Mouse (Mus musculus) testis, postnatal 14 days (tissue): Measurements from ENCODE around the gene Aqp1.

Source experiments
- DNase-seq: peaks from one replicate; pipeline ENCODE4 v3.0.0; 2021; ENCODE audit warnings: low spot score

Aqp1 gene

GRCm38 (mm10) chr6:55332100-55332772 is 4.0 kb upstream of the Aqp1 start:
- no peak for DNase-seq

DNA sequence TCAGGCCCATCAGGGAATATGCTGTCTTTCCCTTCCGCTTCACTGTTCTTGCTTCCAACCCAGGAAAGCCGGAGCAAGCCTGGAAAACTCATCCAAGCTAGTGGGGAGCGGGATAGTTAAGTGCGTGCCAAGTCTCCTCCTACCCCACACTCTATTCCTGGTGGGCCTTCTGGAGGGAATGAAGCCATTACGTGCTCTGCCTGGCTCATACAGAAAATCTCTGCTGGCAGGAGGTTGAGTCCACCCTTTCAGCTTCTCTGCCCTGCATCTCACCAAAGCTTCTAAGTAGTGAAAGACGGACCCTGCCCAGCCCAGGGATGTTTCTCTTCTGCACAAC is 3.5 kb upstream of the Aqp1 start:
- DNase-seq = no peak

DNA sequence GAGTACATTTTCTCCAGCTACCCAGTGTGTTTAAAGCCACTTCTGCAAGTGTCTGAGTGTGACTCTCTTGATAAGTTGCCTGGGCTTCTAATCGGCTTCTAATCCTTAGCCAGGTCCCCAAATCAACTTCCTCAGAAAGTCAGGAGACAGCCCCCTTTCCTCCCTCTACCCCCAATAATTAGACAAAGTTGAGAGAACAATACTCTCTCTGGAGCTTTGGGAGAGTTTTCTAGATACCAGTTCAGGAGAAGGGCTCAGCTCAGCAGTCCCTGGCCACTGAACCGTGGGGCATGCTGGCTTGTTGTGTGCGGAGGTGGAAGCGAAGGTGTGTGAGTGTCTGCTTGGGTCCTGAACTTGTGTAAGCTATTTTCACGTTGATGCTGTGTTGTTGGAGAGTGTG is 1.0 kb downstream of the Aqp1 start:
- DNase-seq = no peak

GRCm38 (mm10) chr6:55338077-55338476 is 1.8 kb downstream of the Aqp1 start:
- no peak for DNase-seq

DNA sequence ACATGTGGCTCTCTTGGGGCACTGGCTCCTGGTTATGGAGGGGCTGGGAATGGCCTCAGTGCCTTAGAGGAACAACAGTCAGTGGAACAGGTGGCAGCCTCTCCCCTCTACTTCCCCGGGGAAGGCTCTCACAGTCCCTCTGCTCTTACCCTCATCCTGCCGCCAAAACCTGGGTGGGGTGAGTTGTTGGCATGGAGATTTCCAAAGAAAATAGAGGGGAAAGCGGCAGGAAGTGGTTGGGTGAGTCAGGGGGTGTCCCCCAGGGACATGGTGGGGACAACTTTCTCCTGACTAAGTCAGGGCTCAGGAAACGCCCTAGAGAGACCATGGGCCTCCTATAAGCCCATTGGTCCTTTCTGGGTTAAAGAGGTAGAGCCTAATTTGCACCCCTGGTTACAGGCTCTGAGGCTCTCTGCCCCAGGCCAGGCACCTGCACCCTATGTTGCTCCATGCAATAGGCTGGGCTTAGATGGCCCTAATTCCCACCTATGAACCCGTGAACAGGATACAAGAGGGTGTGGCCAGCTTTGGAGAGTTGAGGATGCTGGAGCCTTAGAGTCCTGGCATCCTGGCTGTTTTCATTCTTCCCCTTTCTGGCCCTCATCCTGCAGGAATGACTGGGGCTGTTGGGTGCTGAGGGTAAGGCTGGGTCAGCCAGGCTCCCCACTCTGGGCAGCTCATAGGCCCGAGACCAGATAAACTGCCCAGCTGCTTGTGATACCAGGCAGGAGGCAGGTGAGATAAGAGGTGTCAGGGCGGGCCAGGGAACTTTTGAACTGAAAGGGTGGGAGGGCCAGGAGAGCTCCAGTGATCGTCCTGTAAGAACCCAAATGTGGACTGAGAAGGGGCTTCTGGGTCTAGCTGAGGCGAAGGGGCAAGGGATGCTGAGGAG is 2.9 kb downstream of the Aqp1 start:
- DNase-seq = no peak

DNA sequence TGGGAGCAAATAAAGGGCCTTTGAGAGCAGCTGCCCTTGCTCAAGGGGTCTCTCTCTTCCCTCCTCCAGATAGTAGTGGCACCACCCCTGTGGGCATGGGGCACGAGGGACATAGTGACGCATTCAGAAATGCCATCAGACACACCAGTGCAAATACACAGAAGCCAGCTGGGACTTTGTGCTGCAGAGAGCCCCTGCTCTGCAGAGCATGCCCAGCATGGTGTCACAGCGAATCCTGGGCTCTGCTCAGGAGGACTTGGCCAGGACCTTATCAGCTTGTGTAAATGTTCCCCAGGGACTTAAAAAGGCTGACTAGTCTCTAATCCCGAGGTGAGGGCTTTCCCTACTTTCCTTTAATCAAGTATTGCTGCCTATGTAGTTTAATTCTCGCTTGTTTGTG is 5.5 kb downstream of the Aqp1 start:
- no peak for DNase-seq

DNA sequence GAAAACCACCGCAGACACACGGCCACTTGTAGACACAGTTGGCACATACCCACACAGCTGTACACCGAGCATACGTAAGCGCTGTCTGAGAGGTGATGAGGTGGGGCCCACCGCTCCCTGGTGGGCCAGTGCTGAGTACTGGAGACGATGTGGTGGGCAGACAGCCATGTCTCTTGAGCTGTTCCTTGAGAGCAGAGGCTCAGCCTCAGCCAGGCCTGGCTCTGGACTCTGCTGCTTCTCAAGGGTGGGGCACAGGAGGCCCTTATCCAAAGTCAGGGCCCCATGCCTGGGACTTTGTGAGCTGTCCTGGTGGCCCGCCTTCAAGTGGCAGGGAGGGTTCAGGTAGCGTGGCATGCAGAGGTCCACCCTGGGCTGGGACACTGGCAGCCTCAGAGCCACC is 6.1 kb downstream of the Aqp1 start:
- DNase-seq = no peak

- no peak for DNase-seq
Measured at GRCm38 (mm10) chr6:55343446-55343845, 7.2 kb downstream of the Aqp1 start.

- no peak for DNase-seq
Measured at GRCm38 (mm10) chr6:55344291-55345016, 8.2 kb downstream of the Aqp1 start.

DNA sequence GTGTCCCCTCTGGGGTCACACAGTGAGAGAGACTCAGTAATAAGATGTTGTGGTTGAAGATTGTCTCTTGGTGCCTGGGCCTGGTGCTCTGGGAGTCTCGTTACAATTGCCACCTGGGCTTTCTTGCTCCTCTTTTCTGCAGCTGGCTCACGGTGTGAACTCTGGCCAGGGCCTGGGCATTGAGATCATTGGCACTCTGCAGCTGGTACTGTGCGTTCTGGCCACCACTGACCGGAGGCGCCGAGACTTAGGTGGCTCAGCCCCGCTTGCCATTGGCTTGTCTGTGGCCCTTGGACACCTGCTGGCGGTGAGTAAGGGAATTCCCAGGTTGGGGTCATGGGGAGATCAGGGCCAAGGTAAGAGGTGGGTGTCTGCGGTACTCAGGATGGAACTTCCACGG is 9.0 kb downstream of the Aqp1 start:
- DNase-seq = no peak

DNA sequence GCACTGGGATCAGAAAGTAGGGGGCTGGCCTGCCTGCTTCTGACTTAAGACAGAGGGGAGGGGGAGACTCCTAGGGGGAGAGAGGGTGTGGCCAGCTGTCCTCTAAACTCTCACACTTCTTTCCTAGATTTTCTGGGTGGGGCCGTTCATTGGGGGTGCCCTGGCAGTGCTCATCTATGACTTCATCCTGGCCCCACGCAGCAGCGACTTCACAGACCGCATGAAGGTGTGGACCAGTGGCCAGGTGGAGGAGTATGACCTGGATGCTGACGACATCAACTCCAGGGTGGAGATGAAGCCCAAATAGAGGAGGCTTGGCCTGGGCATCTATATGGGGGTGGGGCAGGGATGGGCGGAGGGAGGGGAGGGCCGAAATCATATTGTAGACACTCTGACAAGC is 10.3 kb downstream of the Aqp1 start:
- DNase-seq = no peak

DNA sequence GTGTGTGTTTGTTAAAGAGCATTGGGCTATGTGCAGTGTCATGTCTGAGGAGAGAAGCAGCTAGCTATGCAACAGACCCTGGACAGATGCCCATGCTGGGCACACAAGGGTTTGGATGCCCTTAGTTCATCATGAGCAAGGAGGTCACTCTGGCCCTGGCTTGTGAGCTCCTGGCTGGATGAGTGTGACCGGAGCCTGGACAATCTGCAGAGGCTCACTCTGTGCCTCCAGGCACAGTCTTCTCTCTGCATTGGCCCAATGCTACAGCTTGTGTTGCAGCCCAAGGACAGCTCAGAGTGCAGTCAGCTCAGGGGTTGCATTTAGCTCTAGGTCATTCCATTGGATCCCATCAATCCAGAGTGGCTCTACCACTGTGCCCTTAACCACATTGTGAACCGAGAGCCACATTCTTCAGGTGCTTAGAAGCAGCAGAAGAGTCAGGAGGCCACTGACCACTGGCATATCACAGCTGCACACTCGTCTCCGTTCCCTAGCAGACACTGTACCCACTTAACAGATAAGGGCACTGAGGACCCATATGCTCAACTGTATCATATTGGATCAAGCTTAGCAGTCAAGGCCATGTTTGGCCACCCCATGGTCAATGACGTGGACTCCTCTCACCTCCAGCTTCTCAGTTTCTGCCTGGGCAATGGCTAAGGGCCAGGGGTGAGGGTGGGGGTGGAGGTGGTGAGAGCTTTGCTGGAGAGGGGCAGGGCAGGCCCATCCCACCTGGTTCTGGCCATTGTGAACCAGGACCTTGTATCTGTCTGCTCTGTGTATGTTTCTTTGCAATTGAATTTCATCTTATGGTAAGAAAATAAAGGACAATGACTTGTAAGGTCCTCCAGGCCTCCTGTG is 11.7 kb downstream of the Aqp1 start:
- no peak for DNase-seq

DNA sequence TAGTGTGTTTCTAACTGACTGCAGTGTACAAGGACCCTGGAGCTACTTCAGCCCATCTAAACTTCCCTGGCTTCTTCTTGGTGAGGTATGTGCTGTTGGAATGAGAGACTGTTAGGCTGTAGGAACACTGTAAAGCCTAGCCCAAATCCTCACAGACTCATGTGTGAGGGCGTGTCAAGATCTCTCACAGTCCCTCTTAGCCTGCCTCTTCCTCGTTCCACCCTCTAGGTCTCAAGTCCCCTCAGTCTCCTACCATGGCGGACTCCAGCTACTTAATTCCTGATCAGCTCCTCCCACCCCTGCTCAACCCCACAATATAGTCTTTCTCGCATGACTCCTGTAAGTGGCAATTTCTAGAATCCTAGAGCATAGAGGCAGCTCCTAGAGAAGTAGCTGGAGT is 13.0 kb downstream of the Aqp1 start:
- DNase-seq = no peak

GRCm38 (mm10) chr6:55350383-55350952 is 14.2 kb downstream of the Aqp1 start:
- no peak for DNase-seq

DNA sequence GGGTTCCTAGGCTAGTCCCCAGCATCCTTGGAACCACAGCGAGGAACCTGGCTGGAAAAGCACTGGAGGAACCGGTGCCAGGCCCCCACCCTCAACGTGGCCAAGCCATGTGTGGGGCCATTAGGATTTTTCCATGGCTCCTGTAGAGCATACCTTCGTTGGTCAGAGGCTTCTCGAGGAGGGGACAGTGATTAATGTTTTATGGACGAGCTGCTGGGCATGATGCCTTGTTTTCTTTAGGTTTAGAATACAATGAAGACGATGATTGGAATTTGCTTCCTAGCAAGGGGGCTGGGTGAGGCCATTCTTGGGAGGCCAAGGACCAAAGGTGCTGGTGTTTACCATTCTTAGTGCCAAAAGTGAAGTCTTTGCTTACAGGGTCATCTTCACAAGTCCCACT is 15.5 kb downstream of the Aqp1 start:
- no peak for DNase-seq

DNA sequence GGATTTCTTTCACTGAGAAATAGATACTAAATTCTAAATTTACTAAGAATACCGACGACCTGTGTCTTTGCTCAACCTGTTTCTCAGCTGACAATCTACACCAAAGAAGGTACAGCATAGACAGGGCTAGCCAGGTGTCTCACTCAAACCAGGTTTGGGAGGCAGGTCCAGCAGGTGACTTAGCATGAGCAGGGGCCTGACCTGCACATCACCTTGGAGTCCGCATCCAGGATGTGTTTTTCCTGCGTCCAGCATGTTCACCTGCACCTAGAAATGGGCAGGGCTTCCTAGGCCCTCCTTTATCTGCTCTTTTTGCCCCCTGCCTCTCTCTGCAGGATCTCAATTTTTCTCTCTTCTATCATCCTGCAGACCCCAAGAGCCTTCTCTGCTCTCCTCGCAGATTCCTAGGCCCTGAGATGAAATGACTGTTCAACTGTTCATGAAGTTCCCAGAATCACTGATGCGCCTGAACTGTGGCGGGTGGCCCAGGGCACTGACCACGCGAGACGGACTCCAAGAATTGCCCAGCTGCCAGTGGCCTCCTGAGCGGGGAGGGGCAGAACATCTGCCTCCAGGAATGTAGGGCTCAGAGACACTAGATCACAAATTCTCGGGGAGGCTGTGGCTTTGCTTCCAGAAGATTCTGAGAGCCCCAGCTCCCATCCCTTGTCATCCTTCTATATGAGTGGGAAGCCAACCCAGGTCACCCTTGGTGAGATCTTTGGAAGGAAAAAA is 17.6 kb downstream of the Aqp1 start:
- DNase-seq = no peak

- no peak for DNase-seq
Measured at GRCm38 (mm10) chr6:55354456-55355117, 18.4 kb downstream of the Aqp1 start.

- DNase-seq = no peak
Measured at GRCm38 (mm10) chr6:55355575-55355974, 19.3 kb downstream of the Aqp1 start.

DNA sequence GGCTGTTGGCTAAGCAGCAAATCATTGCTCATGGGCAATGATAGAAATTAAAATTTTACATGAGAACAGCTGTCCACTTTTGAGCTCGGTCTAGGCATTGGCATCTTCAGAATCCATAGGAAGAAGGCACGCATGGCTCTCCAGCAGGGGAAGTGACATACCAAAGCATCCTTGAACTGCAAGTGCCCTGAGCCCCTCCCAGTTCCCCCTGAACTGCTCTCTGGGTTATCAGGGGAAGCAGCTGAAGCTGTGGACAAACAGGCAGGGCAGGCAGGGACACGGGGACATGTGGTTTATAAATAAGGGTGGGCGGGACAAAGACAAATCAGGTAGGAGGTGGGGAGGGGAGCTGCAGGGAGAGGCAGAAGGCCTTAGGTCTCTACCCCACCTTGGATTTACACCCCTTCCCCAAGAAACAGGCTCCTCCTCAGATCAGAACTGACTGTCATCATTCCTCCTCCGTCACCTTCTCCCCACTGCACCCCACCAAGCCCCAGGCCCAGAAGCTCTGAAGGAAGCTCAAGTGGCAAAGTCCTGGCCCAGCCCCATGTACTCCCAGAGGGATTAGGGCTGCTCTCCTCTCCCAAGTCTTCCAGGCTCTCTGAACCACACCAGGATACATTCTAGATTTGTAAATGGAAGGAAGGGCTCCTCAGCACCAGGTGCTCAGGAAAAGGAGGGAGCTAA is 19.9 kb downstream of the Aqp1 start:
- no peak for DNase-seq
